Mouse (Mus musculus) embryonic facial prominence, embryonic 11.5 days (tissue): ENCODE measurements around the gene Tmem132b. TPM values are rescaled to one million over a fixed set of nuclear protein-coding genes. Genes with fewer than 3 reads are reported as not detected.

Experiments
- ATAC-seq: fragments of 200-750 bp; cut with Nextera tagmentation; replicated peaks from 2 replicates; pipeline ENCODE4 v1.8.0; 2017; ENCODE audit warnings: low read depth; ENCODE audit not compliant: insufficient number of reproducible peaks, low FRiP score, low TSS enrichment
- DNase-seq: peaks from one replicate; pipeline ENCODE4 v3.0.0-alpha.2; 2015; ENCODE audit warnings: low spot score
- H3K27ac ChIP-seq: fragments of 300-500 bp; sonication (generic); replicated peaks from 2 replicates; pipeline ENCODE4 v1.5.1; 2014; ENCODE audit warnings: mild to moderate bottlenecking, low read depth, low read length, control low read depth
- H3K27me3 ChIP-seq: fragments of 300-500 bp; sonication (generic); 2 replicates; pipeline ENCODE4 v1.6.1; 2014; ENCODE audit warnings: mild to moderate bottlenecking, low read length, moderate library complexity, mixed read lengths; ENCODE audit not compliant: control insufficient read depth, insufficient read depth
- H3K36me3 ChIP-seq: fragments of 300-500 bp; sonication (generic); replicated peaks from 2 replicates; pipeline ENCODE4 v1.6.1; 2014; ENCODE audit warnings: low read depth, mild to moderate bottlenecking, low read length, moderate library complexity, mixed read lengths; ENCODE audit not compliant: control insufficient read depth, insufficient read depth
- H3K4me1 ChIP-seq: fragments of 300-500 bp; sonication (generic); 2 replicates; pipeline ENCODE4 v1.6.1; 2014; ENCODE audit warnings: low read length, mixed read lengths; ENCODE audit not compliant: control insufficient read depth, insufficient read depth
- H3K4me2 ChIP-seq: fragments of 300-500 bp; sonication (generic); 2 replicates; pipeline ENCODE4 v1.6.1; 2014; ENCODE audit warnings: low read depth, mild to moderate bottlenecking, control low read depth, low read length, moderate library complexity
- H3K4me3 ChIP-seq: fragments of 300-500 bp; sonication (generic); 2 replicates; pipeline ENCODE4 v1.5.1; 2014; ENCODE audit warnings: low read depth, low read length, control low read depth
- H3K9ac ChIP-seq: fragments of 300-500 bp; sonication (generic); replicated peaks from 2 replicates; pipeline ENCODE4 v1.6.1; 2014; ENCODE audit warnings: mild to moderate bottlenecking, control low read depth, low read length
- H3K9me3 ChIP-seq: fragments of 300-500 bp; sonication (generic); replicated peaks from 2 replicates; pipeline ENCODE4 v1.6.1; 2016; ENCODE audit warnings: mild to moderate bottlenecking, low read length, inconsistent platforms, mixed read lengths; ENCODE audit not compliant: control insufficient read depth
- WGBS: fragments of 180-500 bp; shearing (Covaris S2); extraction: QIAGEN DNeasy Blood & Tissue Kit; methylation state at CpG from one replicate; pipeline ENCODE4 v1.1.7; 2014; 5-methylcytosine and 5-hydroxymethylcytosine counted together
- polyA plus RNA-seq: library from polyadenylated mRNA; unstranded; fragments of >200 nt; fragmentation: Nextera tagmentation; extraction: Ambion mirVana; gene quantifications from 2 replicates; pipeline ENCODE4 v1.2.1, GENCODE M21; 2014

Gene Tmem132b
- polyA plus RNA-seq, 1 experiment from 2014 or later: 0.13 TPM

GRCm38 (mm10) chr5:125503628-125504027 is 27.9 kb upstream of the Tmem132b start:
- Histone ChIP-seq H3K4me3 (no peak overlapping the region), H3K27me3 (no peaks in the 10 kb centered on the region), H3K9ac (no peak overlapping the region), H3K9me3 (no peaks in the 10 kb centered on the region), H3K27ac (no peak overlapping the region), H3K4me1 (no peaks in the 10 kb centered on the region), H3K36me3 (peaks cover 2% of the 10 kb centered on the region), H3K4me2 (no peak overlapping the region)
- ATAC-seq (no peak), DNase-seq (no peak)
- WGBS: 92% methylated on average over 6 of the region's 6 CpGs

GRCm38 (mm10) chr5:125504692-125505091 is 26.9 kb upstream of the Tmem132b start:
- Histone ChIP-seq H3K4me1 (no peaks in the 10 kb centered on the region), H3K9ac (no peak overlapping the region), H3K9me3 (no peaks in the 10 kb centered on the region), H3K27ac (no peak overlapping the region), H3K4me3 (no peak overlapping the region), H3K27me3 (no peaks in the 10 kb centered on the region), H3K4me2 (no peak overlapping the region), H3K36me3 (peaks cover 3% of the 10 kb centered on the region)
- WGBS: 75% methylated on average over 11 of the region's 11 CpGs
- no peak for DNase-seq
- no peak for ATAC-seq

- no peak overlapping the region for H3K9ac ChIP-seq
- DNase-seq (no peak), ATAC-seq (no peak)
- H3K27me3 ChIP-seq: no peaks in the 10 kb centered on the region
- H3K4me3 ChIP-seq: no peak overlapping the region
- no peaks in the 10 kb centered on the region for H3K9me3 ChIP-seq
- 79% methylated on average over 15 of the region's 15 CpGs for WGBS
- no peak overlapping the region for H3K27ac ChIP-seq
- H3K4me1 ChIP-seq: no peaks in the 10 kb centered on the region
- H3K4me2 ChIP-seq: no peak overlapping the region
- H3K36me3 ChIP-seq: peaks cover 3% of the 10 kb centered on the region
Observed at GRCm38 (mm10) chr5:125505968-125506367, 25.6 kb upstream of the Tmem132b start.

- DNase-seq: peak; percentile 19
- ATAC-seq: no peak
- no peak overlapping the region for H3K4me2 ChIP-seq
- H3K9me3 ChIP-seq: no peaks in the 10 kb centered on the region
- no peaks in the 10 kb centered on the region for H3K4me1 ChIP-seq
- H3K36me3 ChIP-seq: peaks cover 5% of the 10 kb centered on the region
- no peaks in the 10 kb centered on the region for H3K27me3 ChIP-seq
- H3K4me3 ChIP-seq: no peak overlapping the region
- H3K27ac ChIP-seq: no peak overlapping the region
- WGBS: 83% methylated on average over 9 of the region's 9 CpGs
- no peak overlapping the region for H3K9ac ChIP-seq
Observed at GRCm38 (mm10) chr5:125507582-125507981, 24.0 kb upstream of the Tmem132b start.

- 92% methylated on average over 10 of the region's 10 CpGs for WGBS
- no peak overlapping the region for H3K4me3 ChIP-seq
- H3K9ac ChIP-seq: no peak overlapping the region
- no peaks in the 10 kb centered on the region for H3K27me3 ChIP-seq
- peaks cover 5% of the 10 kb centered on the region for H3K36me3 ChIP-seq
- no peak for DNase-seq
- H3K27ac ChIP-seq: no peak overlapping the region
- no peaks in the 10 kb centered on the region for H3K9me3 ChIP-seq
- H3K4me1 ChIP-seq: no peaks in the 10 kb centered on the region
- no peak for ATAC-seq
- no peak overlapping the region for H3K4me2 ChIP-seq
Observed at GRCm38 (mm10) chr5:125508006-125508405, 23.6 kb upstream of the Tmem132b start.

GRCm38 (mm10) chr5:125509541-125509940 is 22.0 kb upstream of the Tmem132b start:
- DNase-seq (peak; percentile 61), ATAC-seq (no peak)
- H3K27ac ChIP-seq: no peak overlapping the region
- H3K4me1 ChIP-seq: no peaks in the 10 kb centered on the region
- no peak overlapping the region for H3K4me2 ChIP-seq
- H3K9me3 ChIP-seq: no peaks in the 10 kb centered on the region
- H3K27me3 ChIP-seq: no peaks in the 10 kb centered on the region
- WGBS: 51% methylated on average over 5 of the region's 5 CpGs
- H3K9ac ChIP-seq: no peak overlapping the region
- H3K36me3 ChIP-seq: peaks cover 5% of the 10 kb centered on the region
- no peak overlapping the region for H3K4me3 ChIP-seq

- Histone ChIP-seq H3K36me3 (peaks cover 2% of the 10 kb centered on the region), H3K9me3 (no peaks in the 10 kb centered on the region), H3K4me1 (no peaks in the 10 kb centered on the region), H3K4me3 (no peak overlapping the region), H3K27me3 (no peaks in the 10 kb centered on the region), H3K9ac (no peak overlapping the region), H3K4me2 (no peak overlapping the region), H3K27ac (no peak overlapping the region)
- no peak for ATAC-seq
- no peak for DNase-seq
- 88% methylated on average over 12 of the region's 12 CpGs for WGBS
Observed at GRCm38 (mm10) chr5:125515006-125515405, 16.6 kb upstream of the Tmem132b start.

- DNase-seq: peak; percentile 29
- Histone ChIP-seq H3K9me3 (no peaks in the 10 kb centered on the region), H3K27me3 (no peaks in the 10 kb centered on the region), H3K4me1 (no peaks in the 10 kb centered on the region), H3K4me3 (no peak overlapping the region), H3K4me2 (no peak overlapping the region), H3K36me3 (no peaks in the 10 kb centered on the region; the same call in 1 of the 2 replicates), H3K27ac (no peak overlapping the region), H3K9ac (no peak overlapping the region)
- 67% methylated on average over 5 of the region's 5 CpGs for WGBS
- ATAC-seq: no peak
Observed at GRCm38 (mm10) chr5:125518640-125519039, 12.9 kb upstream of the Tmem132b start.
